Mouse (Mus musculus) CH12.LX (cell line): ENCODE data around the gene Themis. TPM values are rescaled to one million over a fixed set of nuclear protein-coding genes. Genes with fewer than 3 reads are reported as not detected.

Experiments used
- DNase-seq: peaks from one replicate; pipeline ENCODE4 v3.0.0-alpha.2; 2013; ENCODE audit errors: extremely low read depth
- H3K27ac ChIP-seq: 2 replicates; pipeline ENCODE4 v1.5.1; 2012; ENCODE audit warnings: low read depth, mild to moderate bottlenecking, control low read depth, moderate library complexity; ENCODE audit not compliant: insufficient read depth
- H3K27me3 ChIP-seq: replicated peaks from 2 replicates; pipeline ENCODE3; 2012; ENCODE audit warnings: inconsistent platforms
- H3K36me3 ChIP-seq, 2 experiments: replicated peaks in 1 of 2; 2 replicates each; pipeline versions ENCODE3 to v1.6.1; 2012; ENCODE audit warnings: inconsistent platforms in 1 of 2, low read length in 1 of 2, mild to moderate bottlenecking in 1 of 2, mixed read lengths in 1 of 2, moderate library complexity in 1 of 2; ENCODE audit not compliant: control insufficient read depth in 1 of 2, insufficient read depth in 1 of 2
- H3K4me1 ChIP-seq, 2 experiments: 2 replicates each; pipeline ENCODE4 v1.6.1; 2012; ENCODE audit warnings: inconsistent platforms in 1 of 2, moderate library complexity in 1 of 2; ENCODE audit not compliant: insufficient read depth in 2 of 2, control insufficient read depth in 1 of 2
- H3K4me2 ChIP-seq: 2 replicates; pipeline ENCODE4 v1.6.1; 2012; ENCODE audit warnings: low read depth, mild to moderate bottlenecking, control low read depth; ENCODE audit not compliant: poor library complexity, insufficient read depth, severe bottlenecking
- H3K4me3 ChIP-seq, 3 experiments: fragments of 150-350 bp in 1 of 3; sonication (generic) in 1 of 3; replicated peaks in 1 of 3; 2 replicates each; pipeline versions ENCODE3 to v1.5.1; 2011 to 2012; ENCODE audit warnings: low read depth in 2 of 3, low read length in 2 of 3, mild to moderate bottlenecking in 2 of 3, moderate library complexity in 2 of 3, control low read depth in 1 of 3, improper control_type of control experiment in 1 of 3, inconsistent platforms in 1 of 3, mixed read lengths in 1 of 3; ENCODE audit not compliant: poor library complexity in 1 of 3
- H3K79me2 ChIP-seq: replicated peaks from 2 replicates; pipeline ENCODE4 v1.6.1; 2012; ENCODE audit warnings: mild to moderate bottlenecking, moderate library complexity; ENCODE audit not compliant: control insufficient read depth, poor library complexity, insufficient read depth, severe bottlenecking; ENCODE audit errors: extremely low read depth
- H3K9ac ChIP-seq: 2 replicates; pipeline ENCODE4 v1.6.1; 2012; ENCODE audit warnings: low read depth, mild to moderate bottlenecking, control low read depth, moderate library complexity; ENCODE audit not compliant: insufficient read depth
- H3K9me3 ChIP-seq: replicated peaks from 2 replicates; pipeline ENCODE3; 2012; ENCODE audit warnings: low read length, inconsistent platforms, mixed read lengths
- BHLHE40 ChIP-seq: IDR thresholded peaks from 2 replicates; pipeline ENCODE4 v1.6.1; 2011; ENCODE audit warnings: mild to moderate bottlenecking, low read depth, low read length, improper control_type of control experiment
- CHD1 ChIP-seq: IDR thresholded peaks from 2 replicates; pipeline ENCODE4 v1.6.1; 2012; ENCODE audit warnings: low read depth, low read length, improper control_type of control experiment, inconsistent platforms
- CTCF ChIP-seq, 2 experiments: IDR thresholded peaks in 1 of 2; conservative IDR thresholded peaks in 1 of 2; 2 replicates each; pipeline ENCODE4 v1.5.1; 2011 to 2012; ENCODE audit warnings: low read depth in 2 of 2, low read length in 2 of 2, improper control_type of control experiment in 1 of 2, inconsistent platforms in 1 of 2, mild to moderate bottlenecking in 1 of 2, moderate library complexity in 1 of 2
- GABPA ChIP-seq: IDR thresholded peaks from 2 replicates; pipeline ENCODE4 v1.6.1; 2012; ENCODE audit warnings: low read depth, low read length, improper control_type of control experiment, inconsistent platforms; ENCODE audit not compliant: insufficient replicate concordance
- IRF4 ChIP-seq: IDR thresholded peaks from 2 replicates; pipeline ENCODE4 v1.6.1; 2014; ENCODE audit warnings: low read depth, mild to moderate bottlenecking, inconsistent platforms, low read length, improper control_type of control experiment
- JUND ChIP-seq: conservative IDR thresholded peaks from 2 replicates; pipeline ENCODE4 v1.6.1; 2011; ENCODE audit warnings: low read depth, low read length, improper control_type of control experiment
- KAT2A ChIP-seq: IDR thresholded peaks from 2 replicates; pipeline ENCODE4 v1.6.1; 2012; ENCODE audit warnings: low read length, improper control_type of control experiment, inconsistent platforms; ENCODE audit not compliant: insufficient replicate concordance
- MAFK ChIP-seq: IDR thresholded peaks from 2 replicates; pipeline ENCODE4 v1.6.1; 2011; ENCODE audit warnings: low read length, improper control_type of control experiment; ENCODE audit not compliant: insufficient replicate concordance
- MAZ ChIP-seq: IDR thresholded peaks from 2 replicates; pipeline ENCODE4 v1.6.1; 2012; ENCODE audit warnings: low read depth, mild to moderate bottlenecking, inconsistent platforms, low read length, improper control_type of control experiment, moderate library complexity
- MEF2A ChIP-seq: IDR thresholded peaks from 2 replicates; pipeline ENCODE4 v1.6.1; 2014; ENCODE audit warnings: low read depth, mild to moderate bottlenecking, inconsistent platforms, low read length, improper control_type of control experiment, borderline replicate concordance
- NELFE ChIP-seq: IDR thresholded peaks from 2 replicates; pipeline ENCODE4 v1.6.1; 2011; ENCODE audit warnings: low read depth, low read length, improper control_type of control experiment
- NRF1 ChIP-seq: IDR thresholded peaks from 2 replicates; pipeline ENCODE4 v1.6.1; 2014; ENCODE audit warnings: low read depth, mild to moderate bottlenecking, inconsistent platforms, low read length, improper control_type of control experiment, moderate library complexity
- POLR2A ChIP-seq: IDR thresholded peaks from 2 replicates; pipeline ENCODE4 v1.6.1; 2011; ENCODE audit warnings: low read depth, mild to moderate bottlenecking, improper control_type of control experiment, low read length
- RAD21 ChIP-seq: IDR thresholded peaks from 2 replicates; pipeline ENCODE4 v1.6.1; 2011; ENCODE audit warnings: low read depth, mild to moderate bottlenecking, low read length, improper control_type of control experiment, moderate library complexity
- SIN3A ChIP-seq: IDR thresholded peaks from 2 replicates; pipeline ENCODE4 v1.6.1; 2012; ENCODE audit warnings: low read length, improper control_type of control experiment, inconsistent platforms
- SMC3 ChIP-seq: IDR thresholded peaks from 2 replicates; pipeline ENCODE4 v1.6.1; 2011; ENCODE audit warnings: low read depth, low read length, improper control_type of control experiment
- TCF12 ChIP-seq: IDR thresholded peaks from 2 replicates; pipeline ENCODE4 v1.6.1; 2014; ENCODE audit warnings: low read depth, mild to moderate bottlenecking, inconsistent platforms, low read length, improper control_type of control experiment
- ZC3H11A ChIP-seq: IDR thresholded peaks from 2 replicates; pipeline ENCODE4 v1.6.1; 2012; ENCODE audit warnings: low read depth, mild to moderate bottlenecking, inconsistent platforms, low read length, improper control_type of control experiment
- ZKSCAN1 ChIP-seq: IDR thresholded peaks from 2 replicates; pipeline ENCODE4 v1.6.1; 2012; ENCODE audit warnings: low read depth, inconsistent platforms, low read length, improper control_type of control experiment, borderline replicate concordance
- ZMIZ1 ChIP-seq: IDR thresholded peaks from 2 replicates; pipeline ENCODE4 v1.6.1; 2012; ENCODE audit warnings: low read depth, mild to moderate bottlenecking, inconsistent platforms, low read length, improper control_type of control experiment
- dilution Hi-C: fragments of 300-500 bp; cut with MboI; formaldehyde crosslinking; loops from 2 replicates; pipeline ENCODE4 v1.14.3; 2020; ENCODE audit warnings: low sequenced_read_pairs; ENCODE audit not compliant: extremely low pct_unique_long_range_greater_than_20kb, extremely low pct_ligation_motif_present
- in situ Hi-C: fragments of 300-500 bp; cut with MboI; formaldehyde crosslinking; loops from 3 replicates; pipeline ENCODE4 v1.14.3; 2019; ENCODE audit warnings: low sequenced_read_pairs, low pct_ligation_motif_present, low pct_unique_long_range_greater_than_20kb, mixed read lengths
- polyA plus RNA-seq: library from polyadenylated mRNA; unstranded; fragments of >175 nt; gene quantifications from 2 replicates; pipeline ENCODE4 v1.2.1, GENCODE M21; 2012; ENCODE audit warnings: low read depth; ENCODE audit not compliant: insufficient read length
- total RNA-seq, 2 experiments: library from RNA; depleted of rRNA; stranded (reverse); fragments of 300-350 nt in 1 of 2; fragments of >200 nt in 1 of 2; gene quantifications; 2 replicates each; pipeline ENCODE4 v1.2.3; 2012 to 2014

Gene Themis
- total and polyA plus RNA-seq, 3 experiments, result not detected

- no peaks in the 10 kb centered on the region for H3K4me1 ChIP-seq
- dilution Hi-C loops (no loop called here), in situ Hi-C loops (no loop called here)
- no peaks in the 10 kb centered on the region for H3K9me3 ChIP-seq
- TF ChIP-seq TCF12 (no peak), CHD1 (no peak), SIN3A (no peak), NELFE (no peak), CTCF (conservative IDR thresholded peaks at IDR 0.05 in 1 of 2, IDR thresholded peaks at IDR 0.05 in 1 of 2; ENCODE audit: low read depth in 2 of 2, low read length in 2 of 2) (no peak), RAD21 (no peak), IRF4 (no peak), MAFK (no peak), GABPA (no peak), KAT2A (no peak), MAZ (no peak), SMC3 (no peak), NRF1 (no peak), MEF2A (no peak), JUND (no peak), ZKSCAN1 (no peak), POLR2A (no peak), ZC3H11A (no peak)
- DNase-seq, result no peak
- no peaks in the 10 kb centered on the region for H3K36me3 ChIP-seq
- H3K4me3 ChIP-seq, result no peak overlapping the region
- H3K4me2 ChIP-seq, result no peak overlapping the region
- no peak overlapping the region for H3K9ac ChIP-seq
- H3K27ac ChIP-seq, result no peak overlapping the region
- H3K27me3 ChIP-seq, result no peaks in the 10 kb centered on the region
- H3K79me2 ChIP-seq, result no peaks in the 10 kb centered on the region
Measured at GRCm38 (mm10) chr10:28723266-28723665, 55.1 kb downstream of the Themis start.

- no peaks in the 10 kb centered on the region for H3K9me3 ChIP-seq
- in situ Hi-C loops, result no loop called here
- peak; percentile 37 for DNase-seq
- H3K4me2 ChIP-seq, result no peak overlapping the region
- no peaks in the 10 kb centered on the region for H3K36me3 ChIP-seq
- H3K79me2 ChIP-seq, result no peaks in the 10 kb centered on the region
- H3K27ac ChIP-seq, result no peak overlapping the region
- TF ChIP-seq ZC3H11A (no peak), BHLHE40 (no peak), CTCF (conservative IDR thresholded peaks at IDR 0.05 in 1 of 2, IDR thresholded peaks at IDR 0.05 in 1 of 2; ENCODE audit: low read depth in 2 of 2, low read length in 2 of 2) (peak in 1 of 2 experiments; percentile 63; a peak in 2 of 4 replicates), RAD21 (peak; percentile 35), ZMIZ1 (no peak), SMC3 (peak; percentile 32)
- TF ChIP-seq, all 38 proteins: peak for 3
- no peak overlapping the region for H3K9ac ChIP-seq
- H3K4me1 ChIP-seq, result no peaks in the 10 kb centered on the region
- dilution Hi-C loops, result no loop called here
- no peaks in the 10 kb centered on the region for H3K27me3 ChIP-seq
- no peak overlapping the region for H3K4me3 ChIP-seq
Measured at GRCm38 (mm10) chr10:28730122-28730521, 62.0 kb downstream of the Themis start.
